Mouse (Mus musculus) heart, embryonic 14.5 days (tissue): ENCODE measurements at regions not wholly inside any gene's neighbourhood (a gene's known extent, or its start where the extent isn't known, plus 50 kb on each side); places are given as distances from the start of the nearest gene placed in this dataset.

Source experiments
- ATAC-seq: fragments of 200-750 bp; cut with Nextera tagmentation; 2 replicates; pipeline ENCODE4 v1.8.0; 2017; ENCODE audit warnings: low read depth, moderate TSS enrichment; ENCODE audit not compliant: insufficient number of reproducible peaks, insufficient read depth, low FRiP score
- H3K27ac ChIP-seq, 2 experiments: fragments of 200-500 bp in 1 of 2; fragments of 300-500 bp in 1 of 2; sonication (generic) in 1 of 2; replicated peaks in 1 of 2; 2 replicates each; pipeline ENCODE4 v1.5.1; 2012 to 2014; ENCODE audit warnings: low read depth in 2 of 2, low read length in 2 of 2, control low read depth in 1 of 2, mild to moderate bottlenecking in 1 of 2, mixed read lengths in 1 of 2; ENCODE audit not compliant: control insufficient read depth in 1 of 2, insufficient read depth in 1 of 2
- H3K27me3 ChIP-seq: fragments of 300-500 bp; sonication (generic); 2 replicates; pipeline ENCODE4 v1.6.1; 2014; ENCODE audit warnings: mild to moderate bottlenecking, low read length, control low read depth; ENCODE audit not compliant: control insufficient read depth, insufficient read depth
- H3K36me3 ChIP-seq: fragments of 300-500 bp; sonication (generic); 2 replicates; pipeline ENCODE4 v1.6.1; 2014; ENCODE audit warnings: mild to moderate bottlenecking, control low read depth, low read length, mixed read lengths; ENCODE audit not compliant: control insufficient read depth, insufficient read depth
- H3K4me1 ChIP-seq, 2 experiments: fragments of 200-500 bp in 1 of 2; fragments of 300-500 bp in 1 of 2; sonication (generic) in 1 of 2; 2 replicates each; pipeline ENCODE4 v1.6.1; 2012 to 2014; ENCODE audit warnings: low read length in 2 of 2, control low read depth in 1 of 2, mixed read lengths in 1 of 2; ENCODE audit not compliant: control insufficient read depth in 2 of 2, insufficient read depth in 2 of 2
- H3K4me2 ChIP-seq: fragments of 300-500 bp; sonication (generic); 2 replicates; pipeline ENCODE4 v1.6.1; 2014; ENCODE audit warnings: mild to moderate bottlenecking, low read length
- H3K4me3 ChIP-seq, 2 experiments: fragments of 200-500 bp in 1 of 2; fragments of 300-500 bp in 1 of 2; sonication (generic) in 1 of 2; 2 replicates each; pipeline ENCODE4 v1.5.1; 2012 to 2014; ENCODE audit warnings: low read length in 2 of 2, mild to moderate bottlenecking in 2 of 2, control low read depth in 1 of 2, low read depth in 1 of 2, moderate library complexity in 1 of 2; ENCODE audit not compliant: control insufficient read depth in 1 of 2, insufficient read depth in 1 of 2
- H3K9ac ChIP-seq: fragments of 300-500 bp; sonication (generic); 2 replicates; pipeline ENCODE4 v1.6.1; 2014; ENCODE audit warnings: mild to moderate bottlenecking, low read length
- H3K9me3 ChIP-seq: fragments of 300-500 bp; sonication (generic); 2 replicates; pipeline ENCODE4 v1.6.1; 2016; ENCODE audit warnings: low read length, control low read depth; ENCODE audit not compliant: control insufficient read depth
- WGBS: fragments of 180-500 bp; shearing (Covaris S2); extraction: QIAGEN DNeasy Blood & Tissue Kit; methylation state at CpG from one replicate; pipeline ENCODE4 v1.1.7; 2014; 5-methylcytosine and 5-hydroxymethylcytosine counted together

GRCm38 (mm10) chr3:147999330-147999953 lies 990.9 kb downstream of the Adgrl2 start:
- H3K27ac ChIP-seq: no peak overlapping the region
- no peak overlapping the region for H3K4me3 ChIP-seq
- no peaks in the 10 kb centered on the region for H3K36me3 ChIP-seq
- 68% methylated on average over 15 of the region's 15 CpGs for WGBS
- no peak overlapping the region for H3K9ac ChIP-seq
- ATAC-seq: no peak
- no peaks in the 10 kb centered on the region for H3K9me3 ChIP-seq
- peaks cover 0 to under 1% of the 10 kb centered on the region in 2 experiments; a peak in 1 of 4 replicates for H3K4me1 ChIP-seq
- H3K4me2 ChIP-seq: no peak overlapping the region
- no peaks in the 10 kb centered on the region for H3K27me3 ChIP-seq

GRCm38 (mm10) chr3:147991738-147992137 lies 998.6 kb downstream of the Adgrl2 start:
- 82% methylated on average over 9 of the region's 9 CpGs for WGBS
- ATAC-seq: no peak
- no peak overlapping the region for H3K27ac ChIP-seq
- H3K27me3 ChIP-seq: no peaks in the 10 kb centered on the region
- H3K4me2 ChIP-seq: no peak overlapping the region
- H3K4me1 ChIP-seq: no peaks in the 10 kb centered on the region
- no peaks in the 10 kb centered on the region for H3K36me3 ChIP-seq
- no peak overlapping the region for H3K9ac ChIP-seq
- H3K4me3 ChIP-seq: no peak overlapping the region
- no peaks in the 10 kb centered on the region for H3K9me3 ChIP-seq

GRCm38 (mm10) chr3:147990831-147991230 lies 999.5 kb downstream of the Adgrl2 start:
- no peaks in the 10 kb centered on the region for H3K27me3 ChIP-seq
- H3K9me3 ChIP-seq: no peaks in the 10 kb centered on the region
- 53% methylated on average over 10 of the region's 10 CpGs for WGBS
- H3K4me3 ChIP-seq: no peak overlapping the region
- H3K27ac ChIP-seq: no peak overlapping the region
- no peaks in the 10 kb centered on the region for H3K36me3 ChIP-seq
- no peak overlapping the region for H3K9ac ChIP-seq
- no peak for ATAC-seq
- no peaks in the 10 kb centered on the region for H3K4me1 ChIP-seq
- H3K4me2 ChIP-seq: peak overlapping the region; percentile 44

GRCm38 (mm10) chr3:147982831-147983230 lies 1007.5 kb downstream of the Adgrl2 start:
- H3K9ac ChIP-seq: no peak overlapping the region
- H3K9me3 ChIP-seq: no peaks in the 10 kb centered on the region

GRCm38 (mm10) chr3:147981621-147982020 lies 1008.7 kb downstream of the Adgrl2 start:
- 35% methylated on average over 4 of the region's 4 CpGs for WGBS
- H3K36me3 ChIP-seq: no peaks in the 10 kb centered on the region
- no peak for ATAC-seq

More at GRCm38 (mm10) chr3:147982831-147983230, 1007.5 kb downstream of the Adgrl2 start:
- Histone ChIP-seq H3K36me3 (no peaks in the 10 kb centered on the region), H3K27me3 (no peaks in the 10 kb centered on the region), H3K27ac (no peak overlapping the region), H3K4me2 (no peak overlapping the region), H3K4me3 (no peak overlapping the region), H3K4me1 (no peaks in the 10 kb centered on the region)
- WGBS: 82% methylated on average over 5 of the region's 5 CpGs
- no peak for ATAC-seq

GRCm38 (mm10) chr3:147976579-147976978 lies 1013.8 kb downstream of the Adgrl2 start:
- H3K36me3 ChIP-seq: no peaks in the 10 kb centered on the region
- no peaks in the 10 kb centered on the region for H3K27me3 ChIP-seq
- no peak overlapping the region for H3K9ac ChIP-seq
- H3K9me3 ChIP-seq: no peaks in the 10 kb centered on the region
- no peak overlapping the region for H3K27ac ChIP-seq
- ATAC-seq: no peak
- H3K4me2 ChIP-seq: no peak overlapping the region
- no peak overlapping the region for H3K4me3 ChIP-seq
- H3K4me1 ChIP-seq: no peaks in the 10 kb centered on the region
- WGBS: 90% methylated on average over 3 of the region's 3 CpGs

More at GRCm38 (mm10) chr3:147981621-147982020, 1008.7 kb downstream of the Adgrl2 start:
- Histone ChIP-seq H3K4me1 (no peaks in the 10 kb centered on the region), H3K9me3 (no peaks in the 10 kb centered on the region), H3K27ac (no peak overlapping the region), H3K27me3 (no peaks in the 10 kb centered on the region), H3K4me3 (no peak overlapping the region), H3K4me2 (no peak overlapping the region), H3K9ac (no peak overlapping the region)

GRCm38 (mm10) chr3:147976069-147976468 lies 1014.3 kb downstream of the Adgrl2 start:
- WGBS: 87% methylated on average over 6 of the region's 6 CpGs
- Histone ChIP-seq H3K4me3 (no peak overlapping the region), H3K27ac (no peak overlapping the region), H3K9ac (no peak overlapping the region), H3K9me3 (no peaks in the 10 kb centered on the region), H3K4me1 (no peaks in the 10 kb centered on the region), H3K4me2 (no peak overlapping the region), H3K36me3 (no peaks in the 10 kb centered on the region), H3K27me3 (no peaks in the 10 kb centered on the region)
- no peak for ATAC-seq

GRCm38 (mm10) chr3:147975500-147975899 lies 1014.9 kb downstream of the Adgrl2 start:
- Histone ChIP-seq H3K9me3 (no peaks in the 10 kb centered on the region), H3K4me2 (no peak overlapping the region), H3K4me1 (no peaks in the 10 kb centered on the region), H3K4me3 (no peak overlapping the region), H3K27me3 (no peaks in the 10 kb centered on the region), H3K27ac (no peak overlapping the region), H3K9ac (no peak overlapping the region), H3K36me3 (no peaks in the 10 kb centered on the region)
- WGBS: 90% methylated on average over 10 of the region's 10 CpGs
- no peak for ATAC-seq
